Mouse (Mus musculus) neural tube, embryonic 14.5 days (tissue): Measurements from ENCODE around the gene Fer. TPM values are rescaled to one million over a fixed set of nuclear protein-coding genes. Genes with fewer than 3 reads are reported as not detected.

Source experiments
- ATAC-seq: fragments of 200-750 bp; cut with Nextera tagmentation; 2 replicates; pipeline ENCODE4 v1.8.0; 2017; ENCODE audit warnings: low read depth, mild to moderate bottlenecking, moderate TSS enrichment, moderate library complexity
- H3K27ac ChIP-seq: fragments of 300-500 bp; sonication (generic); 2 replicates; pipeline ENCODE4 v1.5.1; 2014; ENCODE audit warnings: low read depth, mild to moderate bottlenecking, control low read depth, low read length, moderate library complexity, mixed read lengths
- H3K27me3 ChIP-seq: fragments of 300-500 bp; sonication (generic); 2 replicates; pipeline ENCODE4 v1.6.1; 2014; ENCODE audit warnings: low read length; ENCODE audit not compliant: control insufficient read depth, insufficient read depth
- H3K36me3 ChIP-seq: fragments of 300-500 bp; sonication (generic); 2 replicates; pipeline ENCODE4 v1.6.1; 2014; ENCODE audit warnings: low read length, mixed read lengths; ENCODE audit not compliant: control insufficient read depth, insufficient read depth
- H3K4me1 ChIP-seq: fragments of 300-500 bp; sonication (generic); 2 replicates; pipeline ENCODE4 v1.6.1; 2014; ENCODE audit warnings: low read length; ENCODE audit not compliant: control insufficient read depth, insufficient read depth
- H3K4me2 ChIP-seq: fragments of 300-500 bp; sonication (generic); 2 replicates; pipeline ENCODE4 v1.6.1; 2014; ENCODE audit warnings: mild to moderate bottlenecking, low read depth, low read length, control low read depth
- H3K4me3 ChIP-seq: fragments of 300-500 bp; sonication (generic); 2 replicates; pipeline ENCODE4 v1.5.1; 2014; ENCODE audit warnings: low read depth, low read length, control low read depth, mixed read lengths
- H3K9ac ChIP-seq: fragments of 300-500 bp; sonication (generic); replicated peaks from 2 replicates; pipeline ENCODE4 v1.6.1; 2014; ENCODE audit warnings: low read depth, mild to moderate bottlenecking, control low read depth, low read length, mixed read lengths
- H3K9me3 ChIP-seq: fragments of 300-500 bp; sonication (generic); 2 replicates; pipeline ENCODE4 v1.6.1; 2016; ENCODE audit warnings: low read length; ENCODE audit not compliant: control insufficient read depth
- WGBS: fragments of 180-500 bp; shearing (Covaris S2); extraction: QIAGEN DNeasy Blood & Tissue Kit; methylation state at CpG from one replicate; pipeline ENCODE4 v1.1.7; 2014; 5-methylcytosine and 5-hydroxymethylcytosine counted together
- polyA plus RNA-seq: library from polyadenylated mRNA; unstranded; fragments of >200 nt; fragmentation: Nextera tagmentation; extraction: Ambion mirVana; gene quantifications from 2 replicates; pipeline ENCODE4 v1.2.1, GENCODE M21; 2014

The Fer gene
- polyA plus RNA-seq, 1 experiment from 2014 or later: 41.1 TPM

DNA sequence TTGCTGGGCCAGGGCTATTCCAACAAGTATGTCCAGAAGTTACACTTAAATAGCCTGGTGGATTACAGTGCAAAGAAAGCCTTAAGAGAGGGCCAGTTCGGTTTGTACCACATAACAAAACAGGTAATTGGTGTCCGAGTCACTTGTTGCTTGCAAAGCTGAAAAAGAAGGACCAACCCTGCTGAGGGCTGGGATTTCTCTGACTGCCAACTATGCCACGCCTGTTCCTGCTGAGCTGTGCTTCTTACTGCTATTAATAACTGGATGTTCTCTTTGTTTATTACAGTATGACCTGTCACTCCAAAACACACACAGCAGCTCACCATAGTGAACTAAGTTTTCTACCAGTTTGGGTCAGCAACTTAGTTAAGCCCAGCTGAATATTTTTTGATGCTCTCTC is 260.9 kb downstream of the Fer start:
- Histone ChIP-seq H3K36me3 (no peaks in the 10 kb centered on the region), H3K4me2 (no peak overlapping the region), H3K27ac (no peak overlapping the region), H3K9ac (no peak overlapping the region), H3K9me3 (no peaks in the 10 kb centered on the region), H3K4me1 (no peaks in the 10 kb centered on the region), H3K4me3 (no peak overlapping the region), H3K27me3 (no peaks in the 10 kb centered on the region)
- no peak for ATAC-seq
- 84% methylated on average over 3 of the region's 3 CpGs for WGBS

GRCm38 (mm10) chr17:64126904-64127303 is 264.0 kb downstream of the Fer start:
- H3K27ac ChIP-seq: no peak overlapping the region
- no peak for ATAC-seq
- WGBS: 94% methylated on average over 5 of the region's 5 CpGs

DNA sequence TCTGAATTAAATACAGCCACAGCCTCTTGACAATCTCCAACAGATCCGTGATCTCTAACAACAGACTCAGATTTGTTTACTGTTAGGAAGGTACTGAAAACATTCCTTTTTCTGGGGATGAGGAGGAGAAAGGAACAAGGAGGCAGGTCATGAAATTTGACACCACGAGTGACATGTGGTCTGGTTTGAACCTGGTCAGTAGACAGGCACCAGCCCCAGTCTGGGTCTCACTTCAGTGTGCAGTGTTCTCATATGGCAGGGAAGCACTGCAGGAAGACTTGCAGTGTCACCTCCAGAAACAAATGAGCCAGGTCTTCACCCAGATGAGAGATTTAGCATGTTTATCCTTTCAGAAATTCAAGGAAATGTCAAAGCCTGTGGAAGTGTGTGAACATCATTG is 266.9 kb downstream of the Fer start:
- Histone ChIP-seq H3K9me3 (no peaks in the 10 kb centered on the region), H3K4me2 (no peak overlapping the region), H3K4me1 (no peaks in the 10 kb centered on the region), H3K9ac (no peak overlapping the region), H3K36me3 (no peaks in the 10 kb centered on the region), H3K27ac (no peak overlapping the region), H3K4me3 (no peak overlapping the region), H3K27me3 (no peaks in the 10 kb centered on the region)
- 65% methylated on average over 2 of the region's 2 CpGs for WGBS
- no peak for ATAC-seq

More at GRCm38 (mm10) chr17:64126904-64127303, 264.0 kb downstream of the Fer start:
- Histone ChIP-seq H3K9ac (no peak overlapping the region), H3K9me3 (no peaks in the 10 kb centered on the region), H3K36me3 (no peaks in the 10 kb centered on the region), H3K4me2 (no peak overlapping the region), H3K4me3 (no peak overlapping the region), H3K27me3 (no peaks in the 10 kb centered on the region), H3K4me1 (no peaks in the 10 kb centered on the region)

DNA sequence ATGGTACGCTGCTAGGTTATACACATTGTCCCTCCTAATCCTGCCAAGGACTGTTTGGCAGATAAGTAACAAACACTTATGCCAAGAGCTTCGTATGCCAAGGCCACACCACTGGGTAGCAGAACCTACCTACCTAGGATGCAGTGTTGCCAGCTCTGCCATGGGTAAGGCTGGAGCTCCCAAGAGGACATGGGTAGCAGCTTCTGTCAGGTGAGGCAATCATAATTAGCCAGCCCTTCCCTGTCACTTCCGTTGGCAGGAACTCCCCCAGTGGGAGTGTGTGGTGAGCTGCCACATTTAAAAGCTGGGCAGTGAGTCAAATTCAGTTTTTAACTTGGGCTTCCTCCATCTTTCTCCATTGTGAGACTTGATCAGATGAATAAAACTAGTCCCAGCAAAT is 267.5 kb downstream of the Fer start:
- WGBS: 58% methylated on average over 3 of the region's 3 CpGs
- ATAC-seq: no peak
- H3K27ac ChIP-seq: no peak overlapping the region
- no peaks in the 10 kb centered on the region for H3K9me3 ChIP-seq
- H3K9ac ChIP-seq: no peak overlapping the region
- no peak overlapping the region for H3K4me2 ChIP-seq
- H3K36me3 ChIP-seq: no peaks in the 10 kb centered on the region
- H3K4me1 ChIP-seq: no peaks in the 10 kb centered on the region
- no peaks in the 10 kb centered on the region for H3K27me3 ChIP-seq
- no peak overlapping the region for H3K4me3 ChIP-seq

- Histone ChIP-seq H3K9ac (no peak overlapping the region), H3K27me3 (no peaks in the 10 kb centered on the region), H3K4me3 (no peak overlapping the region), H3K4me1 (no peaks in the 10 kb centered on the region), H3K27ac (no peak overlapping the region), H3K36me3 (no peaks in the 10 kb centered on the region), H3K4me2 (no peak overlapping the region), H3K9me3 (no peaks in the 10 kb centered on the region)
- WGBS: 87% methylated on average over 6 of the region's 6 CpGs
- no peak for ATAC-seq
Observed at GRCm38 (mm10) chr17:64132183-64132582, 269.3 kb downstream of the Fer start.

- no peaks in the 10 kb centered on the region for H3K27me3 ChIP-seq
- no peaks in the 10 kb centered on the region for H3K4me1 ChIP-seq
- no peak overlapping the region for H3K4me3 ChIP-seq
- no peak overlapping the region for H3K4me2 ChIP-seq
- ATAC-seq: no peak
- 55% methylated on average over 8 of the region's 8 CpGs for WGBS
- H3K36me3 ChIP-seq: 0 out of 2 replicates have a peak, but pooled peaks cover 6% of the 10 kb centered on the region
- no peak overlapping the region for H3K9ac ChIP-seq
- no peaks in the 10 kb centered on the region for H3K9me3 ChIP-seq
- H3K27ac ChIP-seq: no peak overlapping the region
Observed at GRCm38 (mm10) chr17:64135941-64136650, 273.2 kb downstream of the Fer start.

GRCm38 (mm10) chr17:64138036-64138717 is 275.3 kb downstream of the Fer start:
- Histone ChIP-seq H3K36me3 (0 out of 2 replicates have a peak, but pooled peaks cover 6% of the 10 kb centered on the region), H3K4me2 (no peak overlapping the region), H3K27ac (no peak overlapping the region), H3K9me3 (no peaks in the 10 kb centered on the region), H3K27me3 (no peaks in the 10 kb centered on the region), H3K4me1 (no peaks in the 10 kb centered on the region), H3K4me3 (no peak overlapping the region), H3K9ac (no peak overlapping the region)
- 94% methylated on average over 8 of the region's 8 CpGs for WGBS
- ATAC-seq: no peak

GRCm38 (mm10) chr17:64139231-64139915 is 276.5 kb downstream of the Fer start:
- no peak overlapping the region for H3K9ac ChIP-seq
- no peaks in the 10 kb centered on the region for H3K9me3 ChIP-seq
- H3K36me3 ChIP-seq: 0 out of 2 replicates have a peak, but pooled peaks cover 6% of the 10 kb centered on the region
- 91% methylated on average over 11 of the region's 11 CpGs for WGBS
- H3K27ac ChIP-seq: no peak overlapping the region
- H3K4me2 ChIP-seq: no peak overlapping the region
- H3K4me3 ChIP-seq: no peak overlapping the region
- H3K27me3 ChIP-seq: no peaks in the 10 kb centered on the region
- H3K4me1 ChIP-seq: no peaks in the 10 kb centered on the region
- no peak for ATAC-seq
